Mouse (Mus musculus) hindbrain, postnatal 0 days (tissue): Measurements from ENCODE around the gene Plcb1. TPM values are rescaled to one million over a fixed set of nuclear protein-coding genes. Genes with fewer than 3 reads are reported as not detected.

Experiments used
- ATAC-seq: fragments of 200-750 bp; cut with Nextera tagmentation; 2 replicates; pipeline ENCODE4 v1.8.0; 2017; ENCODE audit warnings: mild to moderate bottlenecking, moderate TSS enrichment, moderate library complexity
- DNase-seq: peaks from one replicate; pipeline ENCODE4 v3.0.0-alpha.2; 2015; ENCODE audit warnings: low spot score
- H3K27ac ChIP-seq: fragments of 300-500 bp; sonication (generic); 2 replicates; pipeline ENCODE4 v1.5.1; 2014; ENCODE audit warnings: mild to moderate bottlenecking
- H3K27me3 ChIP-seq: fragments of 300-500 bp; sonication (generic); 2 replicates; pipeline ENCODE4 v1.6.1; 2014; ENCODE audit warnings: low read length, mixed read lengths; ENCODE audit not compliant: insufficient read depth
- H3K36me3 ChIP-seq: fragments of 300-500 bp; sonication (generic); 2 replicates; pipeline ENCODE4 v1.6.1; 2014; ENCODE audit warnings: low read length, mixed read lengths; ENCODE audit not compliant: insufficient read depth
- H3K4me1 ChIP-seq: fragments of 300-500 bp; sonication (generic); 2 replicates; pipeline ENCODE4 v1.6.1; 2014; ENCODE audit warnings: antibody characterized with exemption, low read length, mixed read lengths; ENCODE audit not compliant: insufficient read depth
- H3K4me2 ChIP-seq: fragments of 300-500 bp; sonication (generic); 2 replicates; pipeline ENCODE4 v1.6.1; 2014; ENCODE audit warnings: low read depth, mild to moderate bottlenecking, low read length, moderate library complexity, mixed read lengths
- H3K4me3 ChIP-seq: fragments of 300-500 bp; sonication (generic); 2 replicates; pipeline ENCODE4 v1.5.1; 2014; ENCODE audit warnings: low read length
- H3K9ac ChIP-seq: fragments of 300-500 bp; sonication (generic); replicated peaks from 2 replicates; pipeline ENCODE4 v1.6.1; 2014; ENCODE audit warnings: mild to moderate bottlenecking, low read length, moderate library complexity, mixed read lengths
- H3K9me3 ChIP-seq: fragments of 300-500 bp; sonication (generic); 2 replicates; pipeline ENCODE4 v1.6.1; 2016; ENCODE audit warnings: low read length, mixed read lengths
- CTCF ChIP-seq: IDR thresholded peaks from 2 replicates; pipeline ENCODE4 v1.5.1; 2016; ENCODE audit warnings: antibody characterized with exemption, control low read depth, low read depth
- WGBS: fragments of 180-500 bp; shearing (Covaris S2); extraction: QIAGEN DNeasy Blood & Tissue Kit; methylation state at CpG from one replicate; pipeline ENCODE4 v1.1.7; 2014; 5-methylcytosine and 5-hydroxymethylcytosine counted together
- polyA plus RNA-seq: library from polyadenylated mRNA; unstranded; fragments of >200 nt; fragmentation: Nextera tagmentation; extraction: Ambion mirVana; gene quantifications from 2 replicates; pipeline ENCODE4 v1.2.1, GENCODE M21; 2015
- total RNA-seq: library from RNA; depleted of rRNA; stranded (reverse); fragments of >200 nt; gene quantifications from 2 replicates; pipeline ENCODE4 v1.2.3, GENCODE M21; 2014

Gene Plcb1
- total and polyA plus RNA-seq, 2 experiments from 2014 or later: 47.4 to 48.8 TPM

- H3K9ac ChIP-seq: no peak overlapping the region; the same call in 1 of the 2 replicates
- H3K27me3 ChIP-seq: no peaks in the 10 kb centered on the region
- H3K36me3 ChIP-seq: no peaks in the 10 kb centered on the region
- no peaks in the 10 kb centered on the region for H3K9me3 ChIP-seq
- H3K4me1 ChIP-seq: no peaks in the 10 kb centered on the region
- no peak overlapping the region for H3K4me2 ChIP-seq
- ATAC-seq: no peak
- no peak for DNase-seq
- H3K4me3 ChIP-seq: no peak overlapping the region
- no peak overlapping the region for H3K27ac ChIP-seq
- no peak for TF ChIP-seq CTCF
Observed at GRCm38 (mm10) chr2:134872490-134872781, 86.6 kb downstream of the Plcb1 start.

GRCm38 (mm10) chr2:134877148-134877547, 91.3 kb downstream of the Plcb1 start:
- WGBS: 89% methylated on average over 4 of the region's 4 CpGs
- ATAC-seq (no peak), DNase-seq (no peak)
- H3K36me3 ChIP-seq: no peaks in the 10 kb centered on the region
- TF ChIP-seq CTCF: no peak
- H3K4me1 ChIP-seq: no peaks in the 10 kb centered on the region
- H3K9ac ChIP-seq: no peak overlapping the region
- no peak overlapping the region for H3K27ac ChIP-seq
- no peaks in the 10 kb centered on the region for H3K9me3 ChIP-seq
- no peak overlapping the region for H3K4me2 ChIP-seq
- H3K4me3 ChIP-seq: no peak overlapping the region
- H3K27me3 ChIP-seq: no peaks in the 10 kb centered on the region

GRCm38 (mm10) chr2:134891207-134891606, 105.3 kb downstream of the Plcb1 start:
- ATAC-seq (no peak), DNase-seq (no peak)
- WGBS: 78% methylated on average over 2 of the region's 2 CpGs
- H3K9me3 ChIP-seq: no peaks in the 10 kb centered on the region
- no peaks in the 10 kb centered on the region for H3K36me3 ChIP-seq
- no peak overlapping the region for H3K9ac ChIP-seq
- no peak overlapping the region for H3K27ac ChIP-seq
- no peaks in the 10 kb centered on the region for H3K27me3 ChIP-seq
- H3K4me3 ChIP-seq: no peak overlapping the region
- no peak overlapping the region for H3K4me2 ChIP-seq
- TF ChIP-seq CTCF: no peak
- H3K4me1 ChIP-seq: no peaks in the 10 kb centered on the region

GRCm38 (mm10) chr2:134894776-134895175, 108.9 kb downstream of the Plcb1 start:
- no peaks in the 10 kb centered on the region for H3K27me3 ChIP-seq

DNA sequence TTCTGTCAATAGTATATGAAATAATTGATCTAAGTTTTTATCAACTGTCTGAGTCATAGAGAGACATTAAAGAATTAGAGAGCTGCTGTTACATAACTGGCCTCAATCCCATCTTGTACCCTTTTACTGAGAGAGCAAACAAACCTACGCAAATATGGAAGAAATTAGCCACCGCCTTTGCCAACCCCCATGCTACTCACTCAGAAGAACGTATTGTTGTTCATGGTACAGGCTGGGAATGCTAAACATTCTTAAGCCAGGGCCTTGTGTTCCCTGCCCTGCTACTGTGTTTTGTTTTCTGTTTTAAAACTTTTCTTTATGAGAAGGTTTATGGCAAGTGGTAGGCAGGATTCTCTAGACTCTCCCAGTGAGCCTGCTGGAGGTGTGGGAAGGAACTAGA, 110.3 kb downstream of the Plcb1 start:
- Histone ChIP-seq H3K4me2 (no peak overlapping the region), H3K4me3 (no peak overlapping the region), H3K4me1 (no peaks in the 10 kb centered on the region), H3K9me3 (no peaks in the 10 kb centered on the region), H3K27me3 (no peaks in the 10 kb centered on the region), H3K36me3 (no peaks in the 10 kb centered on the region), H3K27ac (no peak overlapping the region), H3K9ac (no peak overlapping the region)
- WGBS: 75% methylated on average over 3 of the region's 3 CpGs
- no peak for ATAC-seq
- DNase-seq: no peak
- no peak for TF ChIP-seq CTCF

More at GRCm38 (mm10) chr2:134894776-134895175, 108.9 kb downstream of the Plcb1 start:
- WGBS: 85% methylated on average over 4 of the region's 4 CpGs
- Histone ChIP-seq H3K27ac (no peak overlapping the region), H3K4me2 (no peak overlapping the region), H3K9me3 (no peaks in the 10 kb centered on the region), H3K9ac (no peak overlapping the region), H3K4me3 (no peak overlapping the region), H3K4me1 (no peaks in the 10 kb centered on the region), H3K36me3 (no peaks in the 10 kb centered on the region)
- no peak for TF ChIP-seq CTCF
- no peak for DNase-seq
- no peak for ATAC-seq

DNA sequence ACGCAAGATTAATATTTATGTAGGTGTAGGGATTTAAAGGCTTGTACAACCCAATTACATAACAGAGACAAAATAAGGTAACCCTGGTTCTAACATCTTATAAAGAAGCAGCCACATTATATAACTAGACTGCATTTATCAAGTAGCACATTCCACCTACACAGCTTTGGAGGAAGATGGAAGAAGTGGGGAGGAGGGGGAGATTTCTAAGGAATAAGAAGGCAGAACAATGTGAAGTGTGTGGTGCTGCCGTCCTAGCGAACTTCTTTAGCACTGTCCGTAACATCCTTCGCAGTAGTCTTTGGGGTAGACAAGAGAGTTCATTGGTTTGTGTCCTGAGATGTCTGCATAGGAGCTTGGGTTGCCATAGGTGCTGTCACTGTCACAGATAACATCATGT, 111.2 kb downstream of the Plcb1 start:
- Histone ChIP-seq H3K4me2 (no peak overlapping the region), H3K27me3 (no peaks in the 10 kb centered on the region), H3K9ac (no peak overlapping the region), H3K9me3 (no peaks in the 10 kb centered on the region), H3K4me1 (no peaks in the 10 kb centered on the region), H3K27ac (no peak overlapping the region), H3K4me3 (no peak overlapping the region), H3K36me3 (no peaks in the 10 kb centered on the region)
- no peak for TF ChIP-seq CTCF
- DNase-seq (no peak), ATAC-seq (no peak)
- WGBS: 91% methylated on average over 5 of the region's 5 CpGs

GRCm38 (mm10) chr2:134901521-134901920, 115.7 kb downstream of the Plcb1 start:
- no peak for DNase-seq
- 80% methylated on average over 2 of the region's 2 CpGs for WGBS

More at GRCm38 (mm10) chr2:134901521-134901920, 115.7 kb downstream of the Plcb1 start:
- no peak for TF ChIP-seq CTCF
- Histone ChIP-seq H3K4me1 (no peaks in the 10 kb centered on the region), H3K9ac (no peak overlapping the region), H3K4me2 (no peak overlapping the region), H3K27me3 (no peaks in the 10 kb centered on the region), H3K27ac (no peak overlapping the region), H3K36me3 (no peaks in the 10 kb centered on the region), H3K9me3 (no peaks in the 10 kb centered on the region), H3K4me3 (no peak overlapping the region)
- no peak for ATAC-seq
